Mouse (Mus musculus) thymus, adult 2 months (tissue): ENCODE measurements around the gene Tenm2. TPM values are rescaled to one million over a fixed set of nuclear protein-coding genes. Genes with fewer than 3 reads are reported as not detected.

Experiments used
- DNase-seq: peaks from one replicate; pipeline ENCODE4 v3.0.0; 2021
- H3K27ac ChIP-seq: fragments of 200-500 bp; 2 replicates; pipeline ENCODE4 v1.5.1; 2012; ENCODE audit warnings: low read length, control low read depth; ENCODE audit not compliant: control insufficient read depth, insufficient read depth
- H3K27me3 ChIP-seq: fragments of 200-500 bp; 2 replicates; pipeline ENCODE4 v1.6.1; 2012; ENCODE audit warnings: mild to moderate bottlenecking, low read length, moderate library complexity, mixed read lengths; ENCODE audit not compliant: control insufficient read depth, insufficient read depth
- H3K36me3 ChIP-seq: fragments of 200-500 bp; 2 replicates; pipeline ENCODE4 v1.6.1; 2012; ENCODE audit warnings: mild to moderate bottlenecking, low read length, moderate library complexity; ENCODE audit not compliant: control insufficient read depth, insufficient read depth
- H3K4me1 ChIP-seq: fragments of 200-500 bp; replicated peaks from 2 replicates; pipeline ENCODE4 v1.6.1; 2012; ENCODE audit warnings: low read length; ENCODE audit not compliant: control insufficient read depth, insufficient read depth
- H3K4me3 ChIP-seq: fragments of 200-500 bp; 2 replicates; pipeline ENCODE4 v1.5.1; 2012; ENCODE audit warnings: mild to moderate bottlenecking, low read length, control low read depth, moderate library complexity; ENCODE audit not compliant: control insufficient read depth, insufficient read depth
- CTCF ChIP-seq: fragments of 200-500 bp; IDR thresholded peaks from 2 replicates; pipeline ENCODE4 v1.5.1; 2012; ENCODE audit warnings: mild to moderate bottlenecking, control low read depth, low read length, moderate library complexity, borderline replicate concordance; ENCODE audit not compliant: control insufficient read depth, poor library complexity, insufficient read depth; ENCODE audit errors: extremely low read depth
- POLR2A ChIP-seq: fragments of 200-500 bp; IDR thresholded peaks from 2 replicates; pipeline ENCODE4 v1.6.1; 2012; ENCODE audit warnings: mild to moderate bottlenecking, low read length, control low read depth, moderate library complexity; ENCODE audit not compliant: control insufficient read depth, poor library complexity, insufficient read depth; ENCODE audit errors: extremely low read depth
- WGBS: fragments of 180-500 bp; shearing (Covaris S2); methylation state at CpG from one replicate; pipeline ENCODE4 v1.1.7; 2018; 5-methylcytosine and 5-hydroxymethylcytosine counted together
- polyA plus RNA-seq: library from polyadenylated mRNA; depleted of rRNA; stranded (reverse); fragments of >200 nt; gene quantifications from 2 replicates; pipeline ENCODE4 v1.2.3, GENCODE M21; 2012

Gene Tenm2
- polyA plus RNA-seq, 1 experiment: 0.70 TPM

- Histone ChIP-seq H3K27ac (no peak overlapping the region), H3K36me3 (no peaks in the 10 kb centered on the region), H3K4me1 (no peaks in the 10 kb centered on the region), H3K4me3 (no peak overlapping the region), H3K27me3 (no peaks in the 10 kb centered on the region)
- 52% methylated on average over 5 of the region's 5 CpGs for WGBS
- TF ChIP-seq CTCF: no peak
- no peak for TF ChIP-seq POLR2A
- DNase-seq: no peak
Observed at GRCm38 (mm10) chr11:36153450-36153849, 1082.3 kb downstream of the Tenm2 start.

- DNase-seq: no peak
- TF ChIP-seq POLR2A (no peak), CTCF (no peak)
- Histone ChIP-seq H3K4me3 (no peak overlapping the region), H3K36me3 (no peaks in the 10 kb centered on the region), H3K27me3 (no peaks in the 10 kb centered on the region), H3K4me1 (no peaks in the 10 kb centered on the region), H3K27ac (no peak overlapping the region)
- WGBS: 28% methylated on average over 9 of the region's 9 CpGs
Observed at GRCm38 (mm10) chr11:36153011-36153410, 1082.8 kb downstream of the Tenm2 start.

- 3% methylated on average over 6 of the region's 6 CpGs for WGBS
- no peak overlapping the region for H3K4me3 ChIP-seq
- H3K27ac ChIP-seq: no peak overlapping the region
- no peaks in the 10 kb centered on the region for H3K36me3 ChIP-seq
- H3K4me1 ChIP-seq: no peaks in the 10 kb centered on the region
- TF ChIP-seq POLR2A (no peak), CTCF (no peak)
- no peaks in the 10 kb centered on the region for H3K27me3 ChIP-seq
- DNase-seq: no peak
Observed at GRCm38 (mm10) chr11:36152226-36152625, 1083.5 kb downstream of the Tenm2 start.

GRCm38 (mm10) chr11:36149092-36149491 lies 1086.7 kb downstream of the Tenm2 start:
- Histone ChIP-seq H3K4me3 (no peak overlapping the region), H3K36me3 (no peaks in the 10 kb centered on the region), H3K4me1 (no peaks in the 10 kb centered on the region), H3K27me3 (no peaks in the 10 kb centered on the region), H3K27ac (no peak overlapping the region)
- no peak for DNase-seq
- 78% methylated on average over 3 of the region's 3 CpGs for WGBS
- TF ChIP-seq CTCF: no peak
- no peak for TF ChIP-seq POLR2A

- TF ChIP-seq POLR2A: no peak
- TF ChIP-seq CTCF: no peak
- H3K4me1 ChIP-seq: no peaks in the 10 kb centered on the region
- H3K4me3 ChIP-seq: no peak overlapping the region
- no peaks in the 10 kb centered on the region for H3K27me3 ChIP-seq
- H3K27ac ChIP-seq: no peak overlapping the region
- WGBS: 81% methylated on average over 12 of the region's 12 CpGs
- H3K36me3 ChIP-seq: no peaks in the 10 kb centered on the region
- no peak for DNase-seq
Observed at GRCm38 (mm10) chr11:36145057-36145456, 1090.7 kb downstream of the Tenm2 start.

GRCm38 (mm10) chr11:36140411-36140810 lies 1095.4 kb downstream of the Tenm2 start:
- WGBS: 94% methylated on average over 10 of the region's 10 CpGs
- DNase-seq: no peak
- Histone ChIP-seq H3K27ac (no peak overlapping the region), H3K27me3 (no peaks in the 10 kb centered on the region), H3K4me1 (no peaks in the 10 kb centered on the region), H3K4me3 (no peak overlapping the region), H3K36me3 (no peaks in the 10 kb centered on the region)
- no peak for TF ChIP-seq CTCF
- no peak for TF ChIP-seq POLR2A

- H3K27ac ChIP-seq: no peak overlapping the region
- no peaks in the 10 kb centered on the region for H3K4me1 ChIP-seq
- no peaks in the 10 kb centered on the region for H3K36me3 ChIP-seq
- WGBS: 85% methylated on average over 16 of the region's 16 CpGs
- TF ChIP-seq CTCF (no peak), POLR2A (no peak)
- no peak overlapping the region for H3K4me3 ChIP-seq
- H3K27me3 ChIP-seq: no peaks in the 10 kb centered on the region
- DNase-seq: no peak
Observed at GRCm38 (mm10) chr11:36139521-36139920, 1096.2 kb downstream of the Tenm2 start.
